Mouse (Mus musculus) limb, embryonic 13.5 days (tissue): ENCODE data around the gene Dbndd2. TPM values are rescaled to one million over a fixed set of nuclear protein-coding genes. Genes with fewer than 3 reads are reported as not detected.
A peak's percentile ranks its signal among the peaks of the same experiment; 100 is the strongest.

Experiments used
- ATAC-seq: fragments of 200-750 bp; cut with Nextera tagmentation; 2 replicates; pipeline ENCODE4 v1.8.0; 2017; ENCODE audit warnings: low read depth, moderate number of reproducible peaks, moderate TSS enrichment; ENCODE audit not compliant: low FRiP score
- H3K27ac ChIP-seq: fragments of 300-500 bp; sonication (generic); 2 replicates; pipeline ENCODE4 v1.5.1; 2015; ENCODE audit warnings: inconsistent platforms, mild to moderate bottlenecking, moderate library complexity
- H3K27me3 ChIP-seq: fragments of 300-500 bp; sonication (generic); 2 replicates; pipeline ENCODE4 v1.6.1; 2015; ENCODE audit warnings: mild to moderate bottlenecking, inconsistent platforms
- H3K36me3 ChIP-seq: fragments of 300-500 bp; sonication (generic); 2 replicates; pipeline ENCODE4 v1.6.1; 2015; ENCODE audit warnings: inconsistent platforms, mild to moderate bottlenecking, moderate library complexity
- H3K4me1 ChIP-seq: fragments of 300-500 bp; sonication (generic); 2 replicates; pipeline ENCODE4 v1.6.1; 2015; ENCODE audit warnings: inconsistent platforms
- H3K4me2 ChIP-seq: fragments of 300-500 bp; sonication (generic); replicated peaks from 2 replicates; pipeline ENCODE4 v1.6.1; 2015; ENCODE audit warnings: inconsistent platforms, mild to moderate bottlenecking, moderate library complexity
- H3K4me3 ChIP-seq: fragments of 300-500 bp; sonication (generic); 2 replicates; pipeline ENCODE4 v1.5.1; 2015; ENCODE audit warnings: moderate library complexity, mild to moderate bottlenecking, inconsistent platforms
- H3K9ac ChIP-seq: fragments of 300-500 bp; sonication (generic); 2 replicates; pipeline ENCODE4 v1.6.1; 2015; ENCODE audit warnings: mild to moderate bottlenecking, inconsistent platforms
- H3K9me3 ChIP-seq: fragments of 300-500 bp; sonication (generic); 2 replicates; pipeline ENCODE4 v1.6.1; 2016; ENCODE audit warnings: inconsistent platforms
- WGBS: fragments of 180-500 bp; shearing (Covaris S2); methylation state at CpG from one replicate; pipeline ENCODE4 v1.1.7; 2015; 5-methylcytosine and 5-hydroxymethylcytosine counted together
- polyA plus RNA-seq: library from polyadenylated mRNA; unstranded; fragments of >200 nt; fragmentation: Nextera tagmentation; extraction: Ambion mirVana; gene quantifications from 2 replicates; pipeline ENCODE4 v1.2.1, GENCODE M21; 2015

The Dbndd2 gene
- polyA plus RNA-seq, 1 experiment from 2014 or later, result 2.3 TPM

DNA sequence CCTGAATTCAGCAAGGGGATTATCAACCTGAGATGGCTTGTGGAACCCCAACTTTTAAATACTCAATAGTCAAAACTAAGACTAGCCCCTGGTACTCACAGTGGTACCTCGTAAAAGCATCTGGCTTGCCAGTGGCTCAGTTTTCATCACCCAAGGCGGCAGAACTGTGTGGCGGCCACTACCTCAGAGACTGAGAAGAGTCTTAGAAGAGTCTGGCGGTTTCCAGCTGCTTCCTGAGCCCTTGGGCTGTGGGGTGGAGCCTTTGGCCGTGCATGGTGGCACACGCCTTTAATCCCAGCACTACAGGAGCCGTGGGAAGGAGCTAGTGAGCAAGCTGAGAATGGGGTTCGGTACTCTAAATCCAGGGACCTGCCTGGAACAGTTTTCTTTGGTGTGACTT, 36.4 kb downstream of the Dbndd2 start:
- H3K27me3 ChIP-seq, result 0 out of 2 replicates have a peak, but pooled peaks cover 4% of the 10 kb centered on the region
- ATAC-seq, result no peak
- H3K27ac ChIP-seq, result peak overlapping the region; percentile 12; the same call in 1 of the 2 replicates
- H3K9ac ChIP-seq, result no peak overlapping the region
- peak overlapping the region; percentile 37 for H3K4me2 ChIP-seq
- no peaks in the 10 kb centered on the region for H3K36me3 ChIP-seq
- peaks cover 16% of the 10 kb centered on the region; the same call in 1 of the 2 replicates for H3K9me3 ChIP-seq
- peaks cover 30% of the 10 kb centered on the region for H3K4me1 ChIP-seq
- 14% methylated on average over 8 of the region's 8 CpGs for WGBS
- no peak overlapping the region for H3K4me3 ChIP-seq

DNA sequence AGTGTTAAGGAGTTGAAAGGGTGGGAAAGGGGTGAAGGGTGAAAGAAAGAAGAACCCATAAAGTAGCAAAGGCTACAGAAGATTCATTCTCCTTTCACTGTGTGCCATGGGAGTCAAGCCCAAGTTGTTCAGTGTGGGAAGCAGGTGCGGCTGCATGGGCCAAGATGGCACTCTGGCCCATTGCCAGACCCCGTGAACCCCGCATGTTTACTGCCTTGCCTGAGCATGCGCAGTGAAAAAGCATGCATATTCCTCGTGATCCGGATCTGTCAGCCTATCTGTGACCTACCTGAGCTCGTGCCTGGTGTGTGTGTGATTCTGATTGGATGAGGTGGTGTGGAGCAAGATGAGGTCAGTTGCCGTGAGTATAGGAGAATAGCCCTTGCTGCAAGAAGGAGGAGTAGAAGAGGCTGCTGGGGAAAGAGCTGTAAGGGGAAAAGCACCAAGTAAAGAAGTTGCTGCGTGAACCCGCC, 37.4 kb downstream of the Dbndd2 start:
- no peak for ATAC-seq
- Histone ChIP-seq H3K4me1 (peaks cover 25% of the 10 kb centered on the region), H3K27me3 (0 out of 2 replicates have a peak, but pooled peaks cover 4% of the 10 kb centered on the region), H3K9me3 (peaks cover 17% of the 10 kb centered on the region; the same call in 1 of the 2 replicates), H3K4me3 (no peak overlapping the region), H3K27ac (no peak overlapping the region), H3K36me3 (no peaks in the 10 kb centered on the region), H3K4me2 (no peak overlapping the region), H3K9ac (no peak overlapping the region)
- WGBS, result 85% methylated on average over 10 of the region's 10 CpGs

DNA sequence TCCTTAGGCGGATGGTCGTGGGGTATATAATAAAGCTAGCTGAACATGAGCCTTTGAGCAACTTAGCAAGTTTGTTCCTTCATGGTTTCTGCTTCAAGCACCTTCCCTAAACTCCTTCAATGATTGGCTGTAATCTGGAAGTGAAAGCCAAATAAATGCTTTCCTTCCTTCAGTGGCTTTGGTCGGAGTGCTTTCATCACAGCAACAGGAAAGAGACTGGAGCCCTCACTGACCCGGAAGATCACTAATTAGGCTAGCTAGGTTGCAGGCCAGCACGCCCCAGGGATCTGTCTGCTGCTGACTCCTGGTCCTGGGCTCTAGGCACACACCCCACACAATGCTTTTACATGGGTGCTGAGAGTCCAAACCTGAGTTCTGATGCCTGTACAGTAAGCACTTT, 42.7 kb downstream of the Dbndd2 start:
- Histone ChIP-seq H3K4me2 (no peak overlapping the region), H3K4me3 (no peak overlapping the region), H3K27ac (no peak overlapping the region), H3K36me3 (no peaks in the 10 kb centered on the region), H3K9ac (no peak overlapping the region), H3K9me3 (peaks cover 11% of the 10 kb centered on the region; the same call in 1 of the 2 replicates), H3K4me1 (no peaks in the 10 kb centered on the region), H3K27me3 (no peaks in the 10 kb centered on the region)
- WGBS, result 56% methylated on average over 5 of the region's 5 CpGs
- ATAC-seq, result no peak

DNA sequence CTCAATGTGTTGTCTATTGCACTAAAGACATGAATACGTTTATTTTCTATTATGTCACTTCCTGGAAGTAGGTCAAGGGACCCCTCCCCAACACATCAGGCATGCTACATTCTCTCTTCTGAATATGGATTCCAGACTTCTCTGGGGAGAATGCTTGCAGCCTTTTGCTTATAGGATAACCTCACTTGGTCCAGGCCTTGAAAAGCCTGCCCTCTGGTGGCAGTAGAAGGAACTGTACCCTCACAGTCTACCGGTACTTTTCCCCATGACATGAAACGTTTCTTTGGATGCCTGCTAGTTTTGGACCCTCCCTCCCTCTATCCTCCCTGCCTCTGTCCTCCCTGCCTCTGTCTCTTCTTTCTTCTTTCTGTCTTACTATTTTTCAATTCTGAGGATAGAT, 45.3 kb downstream of the Dbndd2 start:
- Histone ChIP-seq H3K4me1 (no peaks in the 10 kb centered on the region), H3K9ac (no peak overlapping the region), H3K4me3 (no peak overlapping the region), H3K27ac (no peak overlapping the region), H3K9me3 (peaks cover 11% of the 10 kb centered on the region; the same call in 1 of the 2 replicates), H3K4me2 (no peak overlapping the region), H3K36me3 (no peaks in the 10 kb centered on the region), H3K27me3 (no peaks in the 10 kb centered on the region)
- peak; percentile 70 for ATAC-seq
- WGBS, result 4% methylated on average over 3 of the region's 3 CpGs

DNA sequence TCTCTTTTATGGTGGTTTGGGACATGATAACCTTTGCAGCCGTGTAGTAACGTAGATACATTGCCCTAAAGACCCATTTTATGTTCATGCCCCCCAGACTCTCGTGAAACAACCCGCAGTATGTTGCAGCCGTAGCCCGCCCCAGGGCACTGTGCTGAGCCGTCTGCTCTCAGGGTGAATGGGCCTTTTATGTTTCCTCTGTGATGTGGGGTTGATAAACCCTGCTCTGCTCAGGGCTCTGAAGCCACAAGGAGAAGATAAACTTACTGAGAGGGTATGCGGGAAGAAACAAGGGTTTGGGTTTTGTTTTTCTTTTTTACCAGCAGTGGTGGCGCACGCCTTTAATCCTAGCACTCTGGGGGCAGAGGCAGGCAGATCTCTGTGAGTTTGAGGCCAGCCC, 48.4 kb downstream of the Dbndd2 start:
- ATAC-seq, result no peak
- H3K9ac ChIP-seq, result no peak overlapping the region
- H3K4me2 ChIP-seq, result no peak overlapping the region
- H3K9me3 ChIP-seq, result no peaks in the 10 kb centered on the region
- H3K4me1 ChIP-seq, result no peaks in the 10 kb centered on the region
- H3K27ac ChIP-seq, result no peak overlapping the region
- H3K27me3 ChIP-seq, result no peaks in the 10 kb centered on the region
- 58% methylated on average over 10 of the region's 10 CpGs for WGBS
- no peak overlapping the region for H3K4me3 ChIP-seq
- no peaks in the 10 kb centered on the region for H3K36me3 ChIP-seq

DNA sequence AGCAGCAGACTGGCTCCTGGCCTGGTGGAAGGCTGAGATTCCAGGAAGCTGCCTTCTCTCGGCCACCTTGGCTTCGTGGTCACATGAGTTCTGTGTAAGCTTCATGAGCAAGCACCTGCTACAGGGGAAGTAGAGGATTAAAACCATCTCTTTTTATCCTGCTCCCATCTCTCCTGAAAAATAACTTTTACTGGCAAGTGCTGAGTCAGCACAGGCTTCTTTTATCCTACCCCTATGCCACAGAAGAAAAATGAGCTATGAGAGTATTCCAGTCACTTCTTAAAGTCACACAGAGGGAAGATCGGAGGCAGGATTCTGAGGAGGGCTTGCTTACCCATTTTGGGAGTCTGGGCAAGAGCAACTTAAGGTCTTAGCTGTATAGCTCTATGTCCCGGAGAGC, 51.1 kb downstream of the Dbndd2 start:
- Histone ChIP-seq H3K36me3 (no peaks in the 10 kb centered on the region), H3K4me2 (no peak overlapping the region), H3K27me3 (no peaks in the 10 kb centered on the region), H3K9me3 (no peaks in the 10 kb centered on the region), H3K27ac (no peak overlapping the region), H3K4me3 (no peak overlapping the region), H3K4me1 (peaks cover 7% of the 10 kb centered on the region; the same call in 1 of the 2 replicates), H3K9ac (no peak overlapping the region)
- no peak for ATAC-seq
- 75% methylated on average over 4 of the region's 4 CpGs for WGBS

DNA sequence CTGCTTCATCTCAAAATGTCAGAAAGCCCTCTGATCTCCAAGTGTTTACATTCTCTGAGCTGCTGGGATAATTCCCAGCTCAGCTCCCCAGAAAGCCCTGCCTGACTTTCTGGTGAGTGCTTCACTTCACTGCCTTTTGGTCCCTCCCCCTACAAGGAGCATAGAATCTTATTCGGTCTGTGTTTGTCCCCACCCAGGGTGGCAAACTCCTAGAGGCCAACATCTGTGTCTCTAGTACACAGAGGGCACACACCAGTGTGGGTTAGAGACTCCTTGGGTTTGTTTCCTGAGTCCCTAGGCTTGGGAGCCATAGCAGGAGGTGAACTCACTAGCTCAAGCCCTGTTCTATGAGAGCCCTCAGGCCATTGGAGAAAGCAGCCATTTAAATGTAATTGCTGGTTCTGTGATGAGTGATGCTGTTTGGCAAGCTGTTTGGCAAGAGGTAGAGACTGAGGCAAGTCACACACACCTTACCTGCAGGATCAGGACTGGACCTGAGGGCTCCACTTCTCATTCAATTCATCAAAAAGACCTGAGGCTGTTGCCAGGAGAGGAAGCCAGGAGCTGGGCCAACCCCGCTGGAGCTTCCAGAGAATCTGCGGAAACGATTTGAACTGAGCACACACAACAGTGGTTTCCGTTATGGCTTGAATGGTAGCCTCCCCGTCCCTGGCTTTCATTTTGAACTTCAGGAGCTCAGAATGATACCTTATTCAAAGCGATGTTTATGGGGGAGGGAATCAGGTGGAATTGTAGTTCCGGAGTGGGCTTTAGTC, 54.9 kb downstream of the Dbndd2 start:
- H3K4me2 ChIP-seq, result no peak overlapping the region
- peaks cover 7% of the 10 kb centered on the region; the same call in 1 of the 2 replicates for H3K4me1 ChIP-seq
- peaks cover 7% of the 10 kb centered on the region; the same call in 1 of the 2 replicates for H3K9me3 ChIP-seq
- ATAC-seq, result no peak
- WGBS, result 41% methylated on average over 8 of the region's 8 CpGs
- no peak overlapping the region for H3K9ac ChIP-seq
- H3K36me3 ChIP-seq, result no peaks in the 10 kb centered on the region
- H3K4me3 ChIP-seq, result no peak overlapping the region
- H3K27ac ChIP-seq, result no peak overlapping the region
- no peaks in the 10 kb centered on the region for H3K27me3 ChIP-seq

DNA sequence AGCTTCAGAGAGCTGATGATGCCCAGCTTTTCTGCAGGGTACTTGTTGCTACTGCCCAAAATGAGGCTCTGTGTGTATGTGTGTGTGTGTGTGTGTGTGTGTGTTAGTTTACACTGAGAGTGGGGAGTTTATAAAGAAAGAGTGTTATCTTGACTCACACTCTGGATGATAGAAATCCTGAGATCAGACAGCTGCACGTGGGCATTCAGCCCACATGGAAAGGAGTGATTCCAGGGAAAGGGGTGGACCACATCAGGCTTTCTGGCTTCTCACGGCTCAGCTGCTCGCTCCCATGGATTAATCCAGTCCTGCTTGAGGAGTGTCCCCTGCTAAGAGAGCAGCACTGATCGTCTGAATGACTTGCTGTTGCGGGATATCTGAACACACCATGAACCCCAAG, 56.2 kb downstream of the Dbndd2 start:
- H3K27me3 ChIP-seq, result no peaks in the 10 kb centered on the region
- no peak for ATAC-seq
- no peak overlapping the region for H3K4me3 ChIP-seq
- H3K4me2 ChIP-seq, result no peak overlapping the region
- H3K36me3 ChIP-seq, result no peaks in the 10 kb centered on the region
- peaks cover 7% of the 10 kb centered on the region; the same call in 1 of the 2 replicates for H3K9me3 ChIP-seq
- H3K4me1 ChIP-seq, result peaks cover 7% of the 10 kb centered on the region; the same call in 1 of the 2 replicates
- 75% methylated on average over 5 of the region's 5 CpGs for WGBS
- no peak overlapping the region for H3K9ac ChIP-seq
- no peak overlapping the region for H3K27ac ChIP-seq

DNA sequence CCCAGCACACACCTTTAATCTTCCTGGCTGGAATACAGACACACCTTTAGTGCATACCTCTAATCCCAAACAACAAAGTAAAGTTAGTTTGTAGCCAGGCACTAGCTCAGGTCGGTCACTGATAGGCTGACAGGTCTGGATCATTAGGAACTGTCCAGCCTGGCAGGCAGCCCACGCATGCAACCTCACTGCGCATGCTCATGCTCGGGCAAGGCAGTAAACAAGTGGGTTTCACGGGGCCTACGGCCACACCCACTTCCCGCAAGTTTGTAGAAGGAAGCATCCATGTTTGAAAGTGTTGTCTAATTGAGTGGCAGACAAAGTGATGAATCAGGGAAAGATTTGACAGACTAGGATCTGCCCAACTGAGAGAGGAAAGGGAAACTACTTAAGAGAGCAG, 56.7 kb downstream of the Dbndd2 start:
- H3K27me3 ChIP-seq, result no peaks in the 10 kb centered on the region
- 79% methylated on average over 7 of the region's 7 CpGs for WGBS

More for the DNA sequence above, 56.7 kb downstream of the Dbndd2 start:
- ATAC-seq, result no peak
- Histone ChIP-seq H3K4me3 (no peak overlapping the region), H3K27ac (no peak overlapping the region), H3K36me3 (no peaks in the 10 kb centered on the region), H3K4me2 (no peak overlapping the region), H3K4me1 (peaks cover 7% of the 10 kb centered on the region; the same call in 1 of the 2 replicates), H3K9me3 (peaks cover 7% of the 10 kb centered on the region; the same call in 1 of the 2 replicates), H3K9ac (no peak overlapping the region)

Other genes starting within 250 kb of the Dbndd2 start
- gene Svs2, start 247.6 kb upstream of the Dbndd2 start, polyA plus RNA-seq, result not detected in 2 replicates
- not detected in 2 replicates for gene Svs3b, start 229.5 kb upstream of the Dbndd2 start, polyA plus RNA-seq
- gene Svs4, start 207.6 kb upstream of the Dbndd2 start, polyA plus RNA-seq, result not detected in 2 replicates
- not detected in 2 replicates for gene Svs3a, start 196.8 kb upstream of the Dbndd2 start, polyA plus RNA-seq
- not detected in 2 replicates for gene Svs6, start 169.4 kb upstream of the Dbndd2 start, polyA plus RNA-seq
- not detected in 2 replicates for gene Svs5, start 153.4 kb upstream of the Dbndd2 start, polyA plus RNA-seq
- gene Slpi, start 97.0 kb upstream of the Dbndd2 start, polyA plus RNA-seq, result 3.2 and 3.8 TPM in 2 replicates
- gene Rbpjl, start 83.0 kb upstream of the Dbndd2 start, polyA plus RNA-seq, result 1.5 and 1.6 TPM in 2 replicates
- 192 and 200 TPM in 2 replicates for gene Matn4, start 80.9 kb upstream of the Dbndd2 start, polyA plus RNA-seq
- 61.0 and 63.6 TPM in 2 replicates for gene Sdc4, start 42.2 kb upstream of the Dbndd2 start, polyA plus RNA-seq
- 65.2 and 66.6 TPM in 2 replicates for gene Sys1, start 29.1 kb upstream of the Dbndd2 start, polyA plus RNA-seq
- gene Gm20458, start 25.1 kb upstream of the Dbndd2 start, polyA plus RNA-seq, result 5.5 and 7.4 TPM in 2 replicates
- not detected in 2 replicates for gene Trp53tg5, start 12.4 kb upstream of the Dbndd2 start, polyA plus RNA-seq
- gene Pigt, start 11.4 kb downstream of the Dbndd2 start, polyA plus RNA-seq, result 45.9 and 46.8 TPM in 2 replicates
- gene Wfdc2, start 76.3 kb downstream of the Dbndd2 start, polyA plus RNA-seq, result 30.4 and 36.0 TPM in 2 replicates
- gene Spint3, start 87.4 kb downstream of the Dbndd2 start, polyA plus RNA-seq, result not detected in 2 replicates
- not detected in 2 replicates for gene Wfdc6a, start 99.3 kb downstream of the Dbndd2 start, polyA plus RNA-seq
- gene Eppin, start 107.5 kb downstream of the Dbndd2 start, polyA plus RNA-seq, result not detected in 2 replicates
- gene Wfdc6b, start 127.4 kb downstream of the Dbndd2 start, polyA plus RNA-seq, result not detected in 2 replicates
- not detected in 2 replicates for gene Wfdc8, start 127.5 kb downstream of the Dbndd2 start, polyA plus RNA-seq
- gene Wfdc16, start 152.7 kb downstream of the Dbndd2 start, polyA plus RNA-seq, result not detected in 2 replicates
- not detected in 2 replicates for gene Wfdc10, start 169.9 kb downstream of the Dbndd2 start, polyA plus RNA-seq
- gene Wfdc9, start 170.5 kb downstream of the Dbndd2 start, polyA plus RNA-seq, result not detected in 2 replicates
- gene Wfdc11, start 188.0 kb downstream of the Dbndd2 start, polyA plus RNA-seq, result not detected in 2 replicates
- gene Wfdc13, start 199.0 kb downstream of the Dbndd2 start, polyA plus RNA-seq, result 0.18 and 0.36 TPM in 2 replicates
- not detected in 2 replicates for gene Spint4, start 212.4 kb downstream of the Dbndd2 start, polyA plus RNA-seq
- not detected in 2 replicates for gene Spint5, start 229.2 kb downstream of the Dbndd2 start, polyA plus RNA-seq